Mouse (Mus musculus): Measurements from ENCODE around the gene Tet1. TPM values are rescaled to one million over a fixed set of nuclear protein-coding genes. Genes with fewer than 3 reads are reported as not detected.
A peak's percentile ranks its signal among the peaks of the same experiment; 100 is the strongest.
"Not testable (repeated sequence)": the region's sequence is repeated elsewhere in the genome, so short reads cannot be mapped to it uniquely, and the experiment has no call there.

Gene Tet1
- total RNA-seq, 2 experiments from 2014 or later: 19.2 to 21.2 TPM

GRCm38 (mm10) chr10:62792177-62793090 is 116.4 kb downstream of the Tet1 start, which contains the start of gene Ccar1:
Gene Ccar1, minus strand, starts transcription at chr10:62792286.
- intact Hi-C loops (cut with DNase I): loop anchor here (5.0 kb wide), 1 partner anchor 230 kb away; the partner anchor contains the start of genes Hnrnph3 and Pbld2
- peak; percentile 100 for DNase-seq

DNA sequence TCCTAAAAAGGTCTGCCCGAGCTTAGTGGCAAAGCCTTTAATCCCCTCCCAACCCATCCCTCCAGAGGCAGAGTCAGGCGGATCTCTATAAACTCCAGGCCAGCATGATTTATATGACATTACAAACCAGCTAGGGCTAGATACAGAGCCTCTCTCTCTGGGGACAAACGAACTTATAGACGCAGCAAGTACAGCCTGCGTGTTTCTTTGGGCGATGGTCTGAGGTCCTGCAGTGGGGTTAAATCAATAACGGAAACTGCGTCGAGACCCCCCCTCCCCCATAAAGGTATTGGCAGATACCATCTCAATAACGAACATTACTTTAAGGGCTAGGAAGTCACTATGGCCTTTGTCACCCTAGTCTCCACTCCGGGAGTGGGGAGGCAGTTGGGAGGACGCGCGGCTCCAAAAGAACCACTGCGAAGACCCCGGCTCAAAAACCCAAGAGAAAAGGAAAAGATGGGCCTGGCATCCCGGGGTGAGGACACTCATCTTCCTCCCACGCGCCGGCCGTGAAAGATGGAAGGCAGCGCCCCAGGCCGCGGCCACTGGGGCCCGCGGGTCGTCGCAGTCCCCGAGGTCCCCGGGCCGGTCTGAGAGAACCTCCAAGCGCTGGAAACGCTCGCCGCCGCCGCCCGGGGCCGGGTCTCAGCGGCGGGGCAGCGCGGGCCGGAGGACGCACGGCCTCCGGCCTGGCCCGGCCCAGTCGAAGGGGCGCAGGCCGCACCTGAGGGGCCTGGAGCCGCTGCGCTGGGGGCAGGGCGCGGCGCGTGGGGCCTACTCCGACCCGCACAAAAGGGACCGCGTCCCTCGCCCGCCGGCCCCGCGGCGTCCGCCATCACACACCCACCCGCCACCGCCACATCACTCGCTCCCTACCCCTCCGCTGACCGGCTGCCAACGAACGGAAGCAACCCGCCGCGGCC is 117.3 kb downstream of the Tet1 start:
- no peak for DNase-seq
- intact Hi-C loops (cut with DNase I): loop anchor here (5.0 kb wide), 1 partner anchor 231 kb away; the partner anchor contains the start of genes Hnrnph3 and Pbld2

GRCm38 (mm10) chr10:62781776-62782175 is 127.0 kb downstream of the Tet1 start:
- DNase-seq; intact Hi-C loops (cut with DNase I): not testable (repeated sequence)

Other genes with a start within 250 kb of the Tet1 start
- 1 to 10 TPM; 1.2 to 1.5 TPM for gene Stox1, start 182.9 kb downstream of the Tet1 start, total RNA-seq (2021)
- 10 to 100 TPM; 56.3 to 58.7 TPM for gene Ccar1, start 116.7 kb downstream of the Tet1 start, total RNA-seq (2021)
- 10 to 100 TPM; 21.9 to 22.3 TPM for gene Slc25a16, start 11.6 kb upstream of the Tet1 start, total RNA-seq (2021)
- 1 to 10 TPM; 1.7 to 1.9 TPM for gene Dna2, start 38.0 kb upstream of the Tet1 start, total RNA-seq (2021)
- gene Rufy2, start 71.2 kb upstream of the Tet1 start, total RNA-seq (2021): 10 to 100 TPM; 12.1 to 13.1 TPM
- 10 to 100 TPM; 26.9 to 28.7 TPM for gene Hnrnph3, start 115.2 kb upstream of the Tet1 start, total RNA-seq (2021)
- gene Pbld2, start 115.3 kb upstream of the Tet1 start, total RNA-seq (2021): 1 to 10 TPM; 4.3 to 4.9 TPM
- 1 to 10 TPM in 1 of 2 experiments, under 1 TPM in 1; 0.41 to 1.5 TPM for gene Pbld1, start 151.2 kb upstream of the Tet1 start, total RNA-seq (2021)
- gene Atoh7, start 190.7 kb upstream of the Tet1 start, total RNA-seq (2021): not detected

Data from heart, postnatal 14 days (tissue).